Mouse (Mus musculus) cerebellum, adult 2 months (tissue): ENCODE measurements at regions not wholly inside any gene's neighbourhood (a gene's known extent, or its start where the extent isn't known, plus 50 kb on each side); places are given as distances from the start of the nearest gene placed in this dataset.

Experiments used
- CTCF ChIP-seq: fragments of 200-500 bp; IDR thresholded peaks from 2 replicates; pipeline ENCODE4 v1.5.1; 2011; ENCODE audit warnings: low read depth, mild to moderate bottlenecking, control low read depth, low read length, moderate library complexity, borderline replicate concordance; ENCODE audit not compliant: insufficient read depth
- POLR2A ChIP-seq: fragments of 200-500 bp; IDR thresholded peaks from 2 replicates; pipeline ENCODE4 v1.6.1; 2011; ENCODE audit warnings: low read length, control low read depth, borderline replicate concordance; ENCODE audit not compliant: insufficient read depth

- TF ChIP-seq POLR2A, result no peak
- no peak for TF ChIP-seq CTCF
These were observed 146.0 kb upstream of the Ado start for GRCm38 (mm10) chr10:67694751-67695150.
